Mouse (Mus musculus) natural killer cell, adult 2 months (primary cell): Measurements from ENCODE around the gene Rab37.

ENCODE experiments used
- DNase-seq, 2 experiments: peaks; one replicate each; pipeline ENCODE4 v3.0.0; 2022; ENCODE audit warnings: low spot score in 2 of 2

Gene Rab37

GRCm38 (mm10) chr11:115194693-115195092, 103.5 kb downstream of the Rab37 start:
- DNase-seq = no peak

- DNase-seq = no peak
Measured at GRCm38 (mm10) chr11:115195933-115196332, 104.7 kb downstream of the Rab37 start.

- DNase-seq = no peak
Measured at GRCm38 (mm10) chr11:115197558-115197957, 106.3 kb downstream of the Rab37 start.

GRCm38 (mm10) chr11:115198932-115199384, 107.7 kb downstream of the Rab37 start:
- peak; percentile 42 to 56 for DNase-seq

- peak; percentile 30 to 56 for DNase-seq
Measured at GRCm38 (mm10) chr11:115200520-115200919, 109.3 kb downstream of the Rab37 start.

GRCm38 (mm10) chr11:115202316-115202715, 111.1 kb downstream of the Rab37 start:
- DNase-seq = peak; percentile 59 to 74

GRCm38 (mm10) chr11:115202756-115203155, 111.5 kb downstream of the Rab37 start:
- DNase-seq = no peak

- no peak for DNase-seq
Measured at GRCm38 (mm10) chr11:115208126-115208525, 116.9 kb downstream of the Rab37 start.

GRCm38 (mm10) chr11:115208776-115209732, 117.8 kb downstream of the Rab37 start:
- DNase-seq = no peak

GRCm38 (mm10) chr11:115209958-115210357, 118.7 kb downstream of the Rab37 start:
- no peak for DNase-seq
